Mouse (Mus musculus) G1E (cell line): ENCODE data around the gene Defb23.

Experiments
- CTCF ChIP-seq: IDR thresholded peaks from 2 replicates; pipeline ENCODE4 v1.5.1; 2012; ENCODE audit warnings: low read depth, low read length, inconsistent platforms, mixed read lengths
- GATA1 ChIP-seq: IDR thresholded peaks from 2 replicates; pipeline ENCODE4 v1.6.1; 2012; ENCODE audit warnings: borderline replicate concordance, low read length, inconsistent platforms, mixed read lengths
- POLR2AphosphoS5 ChIP-seq: IDR thresholded peaks from 2 replicates; pipeline ENCODE4 v1.6.1; 2012; ENCODE audit warnings: low read depth, low read length, inconsistent platforms; ENCODE audit not compliant: insufficient replicate concordance
- TAL1 ChIP-seq: conservative IDR thresholded peaks from 2 replicates; pipeline ENCODE4 v1.6.1; 2012; ENCODE audit warnings: low read depth, low read length, inconsistent platforms, mixed read lengths

DNA sequence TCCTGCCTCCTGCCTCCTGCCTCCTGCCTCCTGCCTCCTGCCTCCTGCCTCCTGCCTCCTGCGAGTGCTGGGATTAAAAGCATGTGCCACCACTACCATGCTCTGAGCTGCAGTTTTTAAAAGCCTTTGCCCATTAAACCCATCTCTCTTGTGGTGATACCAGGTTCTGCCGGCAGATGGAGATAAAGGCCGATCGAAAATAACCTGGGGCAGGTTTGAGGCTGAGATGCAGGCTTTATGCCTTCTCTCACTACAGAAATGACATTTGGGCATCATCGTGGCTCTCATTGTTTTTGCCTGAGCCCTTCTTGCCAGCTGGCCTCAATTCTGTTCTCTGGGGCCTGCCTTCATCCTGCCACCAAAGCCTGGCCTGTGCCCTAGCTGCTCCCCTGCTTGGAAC is 14.2 kb downstream of the Defb23 start:
- TF ChIP-seq TAL1 (no peak), CTCF (no peak), POLR2AphosphoS5 (no peak), GATA1 (no peak)
